In the genomic region with DNA sequence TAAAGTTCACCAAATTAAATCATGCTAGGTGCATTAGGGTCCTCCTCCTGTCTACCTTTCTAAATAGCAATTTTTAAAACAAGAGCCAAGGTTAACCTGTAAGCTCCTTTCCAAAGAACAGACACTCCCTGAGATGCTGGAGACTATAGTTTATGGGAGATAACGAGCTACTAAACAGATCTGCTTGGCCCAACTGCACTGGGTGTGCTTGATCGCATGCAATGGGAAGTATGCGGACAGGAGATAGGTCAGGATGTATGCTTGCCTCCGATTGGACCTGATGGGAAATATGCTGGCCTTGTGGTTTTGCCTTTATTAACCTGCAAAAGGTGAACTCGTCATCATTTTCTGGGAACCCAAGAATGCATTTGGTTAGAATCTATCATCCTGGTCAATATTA, we compare ENCODE assay signal across 28 mouse cellular contexts. TPM values are rescaled to one million over a fixed set of nuclear protein-coding genes. Genes with fewer than 3 reads are reported as not detected.
DNase-seq lines count a peak whose midpoint lies in the region; ATAC-seq and TF ChIP-seq lines count a peak whose summit lies in the region.
"Had no signal": no experiment of that assay in that cellular context is flagged by ENCODE, and none has a peak within 500 bp of the region (broad histone marks: within the 10 kb centered on the region; RNA-seq: fewer than 3 reads in every experiment).

No protein-coding gene starts in this region.

- DNase-seq in spleen, postnatal 36 days (ENCODE audit: low spot score in 2 of 2), result peak; percentile 3 to 32
- DNase-seq in spleen, postnatal 4 days (ENCODE audit: low spot score in 2 of 2), result no peak
- DNase-seq in liver, embryonic 13.5 days, result peak; percentile 34
- no peak for DNase-seq in liver, postnatal 0 days
- DNase-seq in gastrocnemius, postnatal 14 days, result no peak
- DNase-seq in left cerebral cortex, adult 2 months (ENCODE audit: extremely low spot score in 1 of 2, low spot score in 2 of 2), result no peak
- no peak for DNase-seq in kidney, postnatal 4 days
- DNase-seq: adrenal gland, adult 8-10 months; adrenal gland, postnatal 36 days; B cell, adult 2 months; cerebellum, adult 11-12 months; cerebellum, adult 9-10 months; cerebellum, postnatal 25 days; heart, adult 18-20 months; heart, postnatal 14 days had no signal

- TF ChIP-seq CTCF in liver, postnatal 0 days (IDR thresholded peaks at IDR 0.05; ENCODE audit: low read depth), result no peak
- no peak for TF ChIP-seq CTCF in left cerebral cortex, adult 2 months (IDR thresholded peaks at IDR 0.05)

- H3K9me3 ChIP-seq in liver, embryonic 13.5 days (replicated peaks), result no peaks in the 10 kb centered on the region
- no peaks in the 10 kb centered on the region for H3K9me3 ChIP-seq in liver, postnatal 0 days (ENCODE audit: low read length)
- H3K9me3 ChIP-seq: embryonic facial prominence, embryonic 12.5 days; forebrain, embryonic 15.5 days; G1E; heart, embryonic 10.5 days; heart, embryonic 15.5 days; hindbrain, embryonic 13.5 days had no signal

- H3K27ac ChIP-seq in liver, embryonic 13.5 days, result no peak overlapping the region
- H3K27ac ChIP-seq in liver, postnatal 0 days (ENCODE audit: low read depth), result no peak overlapping the region
- H3K27ac ChIP-seq in left cerebral cortex, adult 2 months, result no peak overlapping the region
- H3K27ac ChIP-seq: embryonic facial prominence, embryonic 12.5 days; forebrain, embryonic 15.5 days; heart, embryonic 10.5 days; heart, embryonic 15.5 days; hindbrain, embryonic 13.5 days; hindbrain, postnatal 0 days had no signal

- H3K27me3 ChIP-seq in liver, embryonic 13.5 days, result no peaks in the 10 kb centered on the region
- no peaks in the 10 kb centered on the region for H3K27me3 ChIP-seq in liver, postnatal 0 days (ENCODE audit: insufficient read depth, low read length)
- H3K27me3 ChIP-seq: embryonic facial prominence, embryonic 12.5 days; forebrain, embryonic 15.5 days; heart, embryonic 15.5 days; hindbrain, embryonic 13.5 days had no signal

- TF ChIP-seq EP300 in liver, postnatal 0 days (IDR thresholded peaks at IDR 0.05; ENCODE audit: low read depth), result 0 out of 2 replicates have a peak, but pooled peaks have one; percentile 22

- peak overlapping the region; percentile 15 for H3K4me2 ChIP-seq in liver, embryonic 13.5 days
- no peak overlapping the region for H3K4me2 ChIP-seq in liver, postnatal 0 days (ENCODE audit: low read depth, low read length)
- H3K4me2 ChIP-seq: embryonic facial prominence, embryonic 12.5 days; forebrain, embryonic 15.5 days; heart, embryonic 15.5 days; hindbrain, embryonic 13.5 days had no signal

- ATAC-seq in liver, embryonic 13.5 days (ENCODE audit: low read depth), result peak; percentile 91
- ATAC-seq in liver, postnatal 0 days, result no peak
- ATAC-seq: activated CD4-positive, CD25-positive, alpha-beta regulatory T cell, adult 4 months; CD4-positive, CD25-positive, alpha-beta regulatory T cell, adult 4 months; forebrain, embryonic 15.5 days; hindbrain, postnatal 0 days had no signal

- H3K9ac ChIP-seq in liver, embryonic 13.5 days, result no peak overlapping the region
- H3K9ac ChIP-seq in liver, postnatal 0 days (replicated peaks), result no peak overlapping the region
- H3K9ac ChIP-seq: embryonic facial prominence, embryonic 12.5 days; forebrain, embryonic 15.5 days; heart, embryonic 15.5 days; hindbrain, embryonic 13.5 days had no signal

- H3K36me3 ChIP-seq in liver, embryonic 13.5 days, result peaks cover 18% of the 10 kb centered on the region
- peaks cover 3% of the 10 kb centered on the region; the same call in 1 of the 2 replicates for H3K36me3 ChIP-seq in liver, postnatal 0 days (replicated peaks; ENCODE audit: insufficient read depth, low read length)
- H3K36me3 ChIP-seq: forebrain, embryonic 15.5 days; hindbrain, embryonic 13.5 days had no signal

- intact Hi-C loops in gastrocnemius, postnatal 14 days (cut with DNase I; ENCODE audit: low total_unique reads), result no loop called here
- intact Hi-C loops in left cerebral cortex, adult 2 months (cut with DNase I), result no loop called here

- H3K4me1 ChIP-seq in liver, embryonic 13.5 days (replicated peaks), result peaks cover 20% of the 10 kb centered on the region
- H3K4me1 ChIP-seq in liver, postnatal 0 days (ENCODE audit: insufficient read depth), result no peaks in the 10 kb centered on the region
- H3K4me1 ChIP-seq: embryonic facial prominence, embryonic 12.5 days; forebrain, embryonic 15.5 days; heart, embryonic 10.5 days; heart, embryonic 15.5 days; hindbrain, embryonic 13.5 days had no signal

- WGBS in liver, embryonic 13.5 days (ENCODE audit: insufficient replicate concordance), result 37% methylated on average over 5 of the region's 5 CpGs
- 64% methylated on average over 5 of the region's 5 CpGs for WGBS in liver, postnatal 0 days (ENCODE audit: insufficient replicate concordance)

- H3K4me3 ChIP-seq in liver, embryonic 13.5 days (replicated peaks), result no peak overlapping the region
- H3K4me3 ChIP-seq in liver, postnatal 0 days (ENCODE audit: low read depth, low read length), result no peak overlapping the region
- no peak overlapping the region for H3K4me3 ChIP-seq in left cerebral cortex, adult 2 months
- H3K4me3 ChIP-seq: embryonic facial prominence, embryonic 12.5 days; forebrain, embryonic 15.5 days; heart, embryonic 10.5 days; heart, embryonic 15.5 days; hindbrain, embryonic 13.5 days had no signal

RNA-seq across cellular contexts. Expression of a gene that starts 4.8 kb away (rescaled TPM):
- 0.27 TPM in 1 of 2 replicates, not detected in the other for polyA plus RNA-seq in liver, embryonic 13.5 days (2015; fragmentation: Nextera tagmentation; extraction: Ambion mirVana)
- not detected in 2 replicates for polyA plus RNA-seq in liver, postnatal 0 days (2015; fragmentation: Nextera tagmentation; extraction: Ambion mirVana)
- not detected for total RNA-seq in gastrocnemius, postnatal 14 days (2021)
- not detected for total RNA-seq in left cerebral cortex, adult 2 months (2021)
- total RNA-seq: adrenal gland, adult 8-10 months; adrenal gland, postnatal 36 days; gastrocnemius, adult 8-10 months; gastrocnemius, postnatal 4 days; heart, adult 18-20 months; heart, postnatal 14 days; hematopoietic stem cell, adult 5-6 weeks; hindbrain, postnatal 0 days had no signal
- polyA plus RNA-seq: activated CD4-positive, CD25-positive, alpha-beta regulatory T cell, adult 4 months; cortical plate, adult 2 months; forebrain, embryonic 15.5 days; G1E; heart, embryonic 10.5 days; heart, embryonic 15.5 days; hindbrain, embryonic 13.5 days had no signal

RNA-seq across cellular contexts. Expression of a gene that starts 24.9 kb away (rescaled TPM):
- 180 and 199 TPM in 2 replicates for polyA plus RNA-seq in liver, embryonic 13.5 days (2015; fragmentation: Nextera tagmentation; extraction: Ambion mirVana)
- 46.9 and 55.3 TPM in 2 replicates for polyA plus RNA-seq in liver, postnatal 0 days (2015; fragmentation: Nextera tagmentation; extraction: Ambion mirVana)
- 1 to 10 TPM; 5.4 to 8.7 TPM for total RNA-seq in gastrocnemius, postnatal 14 days (2021)
- total RNA-seq in left cerebral cortex, adult 2 months (2021), result 1 to 10 TPM; 1.9 to 3.4 TPM

Comparison
In these comparisons a context has a peak if more than half of its experiments do, and no peak if none do; other contexts are left out.
1. DNase-seq: peak in spleen, postnatal 36 days (2 of 2) and liver, embryonic 13.5 days (single experiment); none in spleen, postnatal 4 days (0 of 2), liver, postnatal 0 days (single experiment), gastrocnemius, postnatal 14 days (single experiment), left cerebral cortex, adult 2 months (0 of 2) and kidney, postnatal 4 days (0 of 2).